ENCODE assay signal across 11 mouse cellular contexts in genomic region chr2:8638082-8638481, GRCm38 (mm10).
DNase-seq lines count a peak whose midpoint lies in the region; ATAC-seq lines count a peak whose summit lies in the region.
"Had no signal": no experiment of that assay in that cellular context is flagged by ENCODE, and none has a peak within 500 bp of the region (broad histone marks: within the 10 kb centered on the region; RNA-seq: fewer than 3 reads in every experiment).

No protein-coding gene starts in this region.

- 50% methylated on average over 7 of the region's 7 CpGs for WGBS in hindbrain, embryonic 14.5 days
- WGBS in hindbrain, embryonic 13.5 days: 58% methylated on average over 7 of the region's 7 CpGs
- 55% methylated on average over 7 of the region's 7 CpGs for WGBS in heart, embryonic 12.5 days

- H3K4me3 ChIP-seq in hindbrain, embryonic 14.5 days (replicated peaks; ENCODE audit: low read length): no peak overlapping the region
- H3K4me3 ChIP-seq in hindbrain, embryonic 13.5 days: no peak overlapping the region
- H3K4me3 ChIP-seq in heart, embryonic 12.5 days: no peak overlapping the region
- H3K4me3 ChIP-seq: embryonic facial prominence, embryonic 15.5 days had no signal

- no peaks in the 10 kb centered on the region for H3K36me3 ChIP-seq in hindbrain, embryonic 14.5 days (replicated peaks; ENCODE audit: control insufficient read depth, insufficient read depth)
- H3K36me3 ChIP-seq in hindbrain, embryonic 13.5 days: no peaks in the 10 kb centered on the region
- no peaks in the 10 kb centered on the region for H3K36me3 ChIP-seq in heart, embryonic 12.5 days
- H3K36me3 ChIP-seq: embryonic facial prominence, embryonic 15.5 days had no signal

- H3K4me2 ChIP-seq in hindbrain, embryonic 14.5 days (replicated peaks): no peak overlapping the region
- no peak overlapping the region for H3K4me2 ChIP-seq in hindbrain, embryonic 13.5 days
- no peak overlapping the region for H3K4me2 ChIP-seq in heart, embryonic 12.5 days
- H3K4me2 ChIP-seq: embryonic facial prominence, embryonic 15.5 days; midbrain, embryonic 11.5 days had no signal

- ATAC-seq in hindbrain, embryonic 14.5 days (ENCODE audit: low FRiP score): no peak
- no peak for ATAC-seq in hindbrain, embryonic 13.5 days (ENCODE audit: low FRiP score)
- no peak for ATAC-seq in heart, embryonic 12.5 days (ENCODE audit: insufficient number of reproducible peaks, low FRiP score)

- H3K9ac ChIP-seq in hindbrain, embryonic 14.5 days: no peak overlapping the region
- H3K9ac ChIP-seq in hindbrain, embryonic 13.5 days: no peak overlapping the region
- no peak overlapping the region for H3K9ac ChIP-seq in heart, embryonic 12.5 days
- H3K9ac ChIP-seq: embryonic facial prominence, embryonic 15.5 days had no signal

- no peaks in the 10 kb centered on the region for H3K9me3 ChIP-seq in hindbrain, embryonic 14.5 days (ENCODE audit: control insufficient read depth, low read length)
- no peaks in the 10 kb centered on the region for H3K9me3 ChIP-seq in hindbrain, embryonic 13.5 days
- H3K9me3 ChIP-seq in heart, embryonic 12.5 days (replicated peaks): no peaks in the 10 kb centered on the region
- H3K9me3 ChIP-seq: embryonic facial prominence, embryonic 15.5 days had no signal

- DNase-seq in hindbrain, embryonic 14.5 days (ENCODE audit: low spot score): peak; percentile 70
- DNase-seq in 3T3-L1 (ENCODE audit: low read depth, low spot score): peak; percentile 12
- peak; percentile 82 for DNase-seq in brain, adult 2 months (ENCODE audit: low read depth, low spot score)
- DNase-seq in layer of hippocampus, postnatal 10 days (ENCODE audit: low spot score in 2 of 2): peak; percentile 15 to 39
- DNase-seq in c-Kit-positive CD71-positive TER-119-positive erythroid progenitor cells, embryonic 14.5 days (ENCODE audit: low spot score): no peak
- DNase-seq in testis, postnatal 10 days (ENCODE audit: low spot score): no peak
- DNase-seq: kidney, adult 9 months had no signal

- no peaks in the 10 kb centered on the region for H3K4me1 ChIP-seq in hindbrain, embryonic 14.5 days (replicated peaks; ENCODE audit: control insufficient read depth, insufficient read depth, low read length)
- no peaks in the 10 kb centered on the region for H3K4me1 ChIP-seq in hindbrain, embryonic 13.5 days (replicated peaks)
- H3K4me1 ChIP-seq in heart, embryonic 12.5 days (replicated peaks): no peaks in the 10 kb centered on the region
- H3K4me1 ChIP-seq: embryonic facial prominence, embryonic 15.5 days had no signal

- no peak overlapping the region for H3K27ac ChIP-seq in hindbrain, embryonic 14.5 days
- H3K27ac ChIP-seq in hindbrain, embryonic 13.5 days: no peak overlapping the region
- no peak overlapping the region for H3K27ac ChIP-seq in heart, embryonic 12.5 days (ENCODE audit: poor library complexity, severe bottlenecking)
- H3K27ac ChIP-seq: embryonic facial prominence, embryonic 15.5 days had no signal

- no peaks in the 10 kb centered on the region for H3K27me3 ChIP-seq in hindbrain, embryonic 14.5 days (ENCODE audit: control insufficient read depth, insufficient read depth, low read length)
- H3K27me3 ChIP-seq in hindbrain, embryonic 13.5 days: no peaks in the 10 kb centered on the region
- H3K27me3 ChIP-seq in heart, embryonic 12.5 days (replicated peaks): no peaks in the 10 kb centered on the region
- H3K27me3 ChIP-seq: embryonic facial prominence, embryonic 15.5 days had no signal

Comparison
In these comparisons a context has a peak if more than half of its experiments do, and no peak if none do; other contexts are left out.
1. DNase-seq: peak in hindbrain, embryonic 14.5 days (single experiment), 3T3-L1 (single experiment), brain, adult 2 months (single experiment) and layer of hippocampus, postnatal 10 days (2 of 2); none in c-Kit-positive CD71-positive TER-119-positive erythroid progenitor cells, embryonic 14.5 days (single experiment) and testis, postnatal 10 days (single experiment).